Mouse (Mus musculus) forebrain, postnatal 0 days (tissue): ENCODE measurements around the gene Polr3gl. TPM values are rescaled to one million over a fixed set of nuclear protein-coding genes. Genes with fewer than 3 reads are reported as not detected.

Experiments used
- ATAC-seq: fragments of 200-750 bp; cut with Nextera tagmentation; 2 replicates; pipeline ENCODE4 v1.8.0; 2017; ENCODE audit warnings: mild to moderate bottlenecking, moderate library complexity
- DNase-seq: peaks from one replicate; pipeline ENCODE4 v3.0.0-alpha.2; 2015
- H3K27ac ChIP-seq: fragments of 300-500 bp; sonication (generic); 2 replicates; pipeline ENCODE4 v1.5.1; 2014; ENCODE audit warnings: low read depth, mild to moderate bottlenecking, antibody characterized with exemption, low read length, moderate library complexity, mixed read lengths
- H3K27me3 ChIP-seq: fragments of 300-500 bp; sonication (generic); 2 replicates; pipeline ENCODE4 v1.6.1; 2014; ENCODE audit warnings: mild to moderate bottlenecking, low read length, mixed read lengths; ENCODE audit not compliant: insufficient read depth
- H3K36me3 ChIP-seq: fragments of 300-500 bp; sonication (generic); 2 replicates; pipeline ENCODE4 v1.6.1; 2014; ENCODE audit warnings: mild to moderate bottlenecking, moderate library complexity; ENCODE audit not compliant: insufficient read depth
- H3K4me1 ChIP-seq: fragments of 300-500 bp; sonication (generic); 2 replicates; pipeline ENCODE4 v1.6.1; 2014; ENCODE audit warnings: antibody characterized with exemption; ENCODE audit not compliant: insufficient read depth
- H3K4me2 ChIP-seq: fragments of 300-500 bp; sonication (generic); 2 replicates; pipeline ENCODE4 v1.6.1; 2014; ENCODE audit warnings: low read depth, mild to moderate bottlenecking, moderate library complexity
- H3K4me3 ChIP-seq: fragments of 300-500 bp; sonication (generic); 2 replicates; pipeline ENCODE4 v1.5.1; 2014; ENCODE audit warnings: low read depth, low read length, mixed read lengths
- H3K9ac ChIP-seq: fragments of 300-500 bp; sonication (generic); 2 replicates; pipeline ENCODE4 v1.6.1; 2014; ENCODE audit warnings: mild to moderate bottlenecking
- H3K9me3 ChIP-seq: fragments of 300-500 bp; sonication (generic); 2 replicates; pipeline ENCODE4 v1.6.1; 2016; ENCODE audit warnings: low read length
- CTCF ChIP-seq: sonication (generic); IDR thresholded peaks from 2 replicates; pipeline ENCODE4 v1.5.1; 2016; ENCODE audit warnings: antibody characterized with exemption, control low read depth, low read depth
- WGBS: fragments of 180-500 bp; shearing (Covaris S2); extraction: QIAGEN DNeasy Blood & Tissue Kit; methylation state at CpG from one replicate; pipeline ENCODE4 v1.1.7; 2014; 5-methylcytosine and 5-hydroxymethylcytosine counted together
- polyA plus RNA-seq: library from polyadenylated mRNA; unstranded; fragments of >200 nt; fragmentation: Nextera tagmentation; extraction: Ambion mirVana; gene quantifications from 2 replicates; pipeline ENCODE4 v1.2.1, GENCODE M21; 2015
- total RNA-seq: library from RNA; depleted of rRNA; stranded (reverse); fragments of >200 nt; gene quantifications from 2 replicates; pipeline ENCODE4 v1.2.3, GENCODE M21; 2014

The Polr3gl gene
- total and polyA plus RNA-seq, 2 experiments from 2014 or later, result 31.8 to 35.9 TPM

DNA sequence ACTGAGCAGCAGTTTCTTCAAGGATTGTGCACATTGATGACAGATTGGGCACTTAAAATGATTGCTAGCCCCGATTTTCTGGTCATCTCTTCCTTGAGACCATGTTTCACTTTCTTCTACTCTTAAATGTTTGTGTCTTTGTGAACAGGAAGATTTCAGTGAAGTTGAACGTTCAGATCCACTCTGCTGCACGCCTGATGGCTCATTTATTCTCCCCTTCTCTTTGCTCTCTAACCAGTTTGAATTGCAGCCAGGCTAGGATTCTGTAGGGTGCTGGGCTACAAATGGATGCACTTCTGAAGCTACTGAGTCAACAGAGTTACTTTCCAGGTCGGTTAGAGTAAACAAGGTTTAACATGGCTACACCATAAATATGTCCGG lies 8.7 kb upstream of the Polr3gl start:
- H3K27me3 ChIP-seq, result no peaks in the 10 kb centered on the region
- H3K27ac ChIP-seq, result peak overlapping the region; percentile 92; the same call in 1 of the 2 replicates
- H3K9me3 ChIP-seq, result no peaks in the 10 kb centered on the region
- TF ChIP-seq CTCF, result no peak
- H3K4me2 ChIP-seq, result peak overlapping the region; percentile 70
- peaks cover 3% of the 10 kb centered on the region; the same call in 1 of the 2 replicates for H3K36me3 ChIP-seq
- ATAC-seq, result no peak
- peaks cover 28% of the 10 kb centered on the region for H3K4me1 ChIP-seq
- WGBS, result 28% methylated on average over 5 of the region's 5 CpGs
- peak overlapping the region; percentile 81 for H3K9ac ChIP-seq
- peak overlapping the region; percentile 81 for H3K4me3 ChIP-seq
- DNase-seq, result no peak

DNA sequence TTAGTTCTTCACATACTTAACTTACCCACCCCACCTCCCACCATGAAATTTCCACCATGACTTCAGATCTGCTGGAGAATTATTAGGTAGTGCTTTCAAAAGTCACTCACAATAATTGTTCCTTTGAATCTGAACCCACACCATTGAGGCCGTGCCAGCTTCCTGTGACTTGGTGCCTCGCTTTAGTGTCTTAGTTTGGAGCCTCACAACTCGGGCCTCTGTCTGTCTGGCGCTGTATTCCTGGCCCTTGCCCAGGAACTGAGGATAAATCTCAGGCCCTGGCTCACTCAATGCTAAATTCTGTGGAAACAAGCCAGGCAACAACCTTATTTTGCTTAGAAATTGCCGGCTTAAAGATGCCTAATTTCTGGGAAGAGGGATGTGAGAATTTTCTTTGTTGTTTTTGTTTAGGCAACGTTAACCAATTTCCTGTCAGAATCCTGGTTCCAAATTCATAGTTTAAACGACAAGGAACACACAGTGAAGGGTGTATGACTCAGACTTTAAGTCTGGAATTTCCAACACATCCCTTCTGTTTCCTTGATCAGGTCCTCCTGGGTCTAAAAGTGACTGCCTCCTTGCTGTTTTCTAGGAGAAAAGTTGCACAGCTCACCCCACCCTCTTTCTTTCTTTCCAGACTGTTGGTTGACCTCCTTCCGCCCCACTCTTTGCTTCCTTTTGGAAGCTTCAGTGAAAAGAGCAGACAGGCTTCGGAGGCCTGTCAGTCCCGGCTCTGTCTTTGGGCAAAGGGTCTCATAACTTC lies 8.1 kb upstream of the Polr3gl start:
- peak overlapping the region; percentile 81 for H3K9ac ChIP-seq
- no peaks in the 10 kb centered on the region for H3K27me3 ChIP-seq
- H3K27ac ChIP-seq, result peak overlapping the region; percentile 92
- H3K4me1 ChIP-seq, result peaks cover 29% of the 10 kb centered on the region
- peak overlapping the region; percentile 81 for H3K4me3 ChIP-seq
- DNase-seq (peak; percentile 55), ATAC-seq (no peak)
- peaks cover 3% of the 10 kb centered on the region; the same call in 1 of the 2 replicates for H3K36me3 ChIP-seq
- 5% methylated on average over 10 of the region's 10 CpGs for WGBS
- peak overlapping the region; percentile 70 for H3K4me2 ChIP-seq
- H3K9me3 ChIP-seq, result no peaks in the 10 kb centered on the region
- no peak for TF ChIP-seq CTCF

DNA sequence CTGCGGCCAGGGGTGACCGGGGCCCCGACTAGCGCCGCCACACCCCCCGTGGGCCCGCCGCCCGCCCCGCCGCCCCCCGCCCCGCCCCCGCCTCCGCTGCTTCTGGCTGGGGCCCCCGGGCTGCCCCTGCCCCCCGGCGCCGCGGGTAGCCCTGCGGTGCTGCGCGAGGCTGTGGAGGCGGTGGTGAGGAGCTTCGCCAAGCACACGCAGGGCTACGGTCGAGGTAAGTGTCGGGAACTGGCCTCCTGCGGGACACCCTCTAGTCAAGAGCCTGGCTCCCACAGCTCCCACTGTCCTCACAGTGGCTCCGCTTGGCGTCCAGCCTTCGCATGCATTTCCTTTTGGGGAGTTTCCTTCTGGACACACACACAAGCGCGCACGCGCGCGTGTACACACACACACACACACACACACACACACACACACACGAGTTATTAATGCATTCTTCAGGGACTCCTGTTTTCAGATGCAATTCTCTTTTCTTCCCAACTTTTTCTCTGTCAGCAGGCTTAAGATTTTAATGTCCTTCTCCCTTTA lies 7.3 kb upstream of the Polr3gl start:
- Histone ChIP-seq H3K36me3 (peaks cover 3% of the 10 kb centered on the region; the same call in 1 of the 2 replicates), H3K4me1 (peaks cover 29% of the 10 kb centered on the region), H3K27ac (peak overlapping the region; percentile 92), H3K4me3 (peak overlapping the region; percentile 81), H3K27me3 (no peaks in the 10 kb centered on the region), H3K9ac (peak overlapping the region; percentile 81), H3K4me2 (peak overlapping the region; percentile 70), H3K9me3 (no peaks in the 10 kb centered on the region)
- 1% methylated on average over 28 of the region's 40 CpGs for WGBS
- DNase-seq (peak; percentile 82), ATAC-seq (peak; percentile 34)
- no peak for TF ChIP-seq CTCF

DNA sequence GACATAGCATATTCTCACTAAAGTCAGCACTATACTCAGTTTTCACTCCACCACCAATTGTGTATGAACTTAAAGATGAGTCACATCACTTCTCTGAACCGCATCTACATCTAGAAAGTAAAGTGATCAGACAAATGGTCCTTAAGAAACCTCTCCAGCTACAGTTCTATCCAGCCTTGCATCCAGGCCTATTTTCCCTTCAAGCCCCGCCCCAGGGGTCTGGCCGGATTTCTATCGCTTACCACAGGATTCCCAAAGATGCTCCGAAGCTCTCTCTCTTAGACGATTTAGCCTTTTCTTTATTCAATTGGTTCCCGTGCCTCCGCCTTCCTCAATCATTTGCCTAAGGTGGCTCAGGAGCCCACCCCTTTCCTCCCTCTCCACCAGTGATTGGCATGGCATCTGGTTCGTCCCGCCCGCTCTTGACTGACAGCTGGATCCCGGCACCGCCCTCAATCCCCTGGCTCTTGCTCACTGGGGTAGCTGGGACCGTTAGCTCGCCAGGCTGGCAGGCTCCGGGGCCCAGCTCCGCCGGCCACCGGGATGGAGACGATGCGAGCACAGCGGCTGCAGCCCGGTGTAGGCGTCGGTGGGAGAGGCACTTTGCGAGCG lies 6.8 kb upstream of the Polr3gl start, which contains the start of gene Lix1l:
Gene Lix1l, plus strand, starts transcription at position 511 of the 612 bp plus-strand sequence.
- peak within 1 kb of the TSS; percentile 92 for H3K27ac ChIP-seq
- peaks cover 31% of the 10 kb centered on the region for H3K4me1 ChIP-seq
- H3K27me3 ChIP-seq, result no peaks in the 10 kb centered on the region
- no peaks in the 10 kb centered on the region for H3K9me3 ChIP-seq
- DNase-seq, result peak; percentile 95
- ATAC-seq, result peak; percentile 92
- peak within 1 kb of the TSS; percentile 70 for H3K4me2 ChIP-seq
- under 1% methylated on average over 27 of the region's 27 CpGs for WGBS
- peak within 1 kb of the TSS; percentile 81 for H3K4me3 ChIP-seq
- peak within 1 kb of the TSS; percentile 81 for H3K9ac ChIP-seq
- H3K36me3 ChIP-seq, result peaks cover 3% of the 10 kb centered on the region; the same call in 1 of the 2 replicates
- TF ChIP-seq CTCF, result no peak

DNA sequence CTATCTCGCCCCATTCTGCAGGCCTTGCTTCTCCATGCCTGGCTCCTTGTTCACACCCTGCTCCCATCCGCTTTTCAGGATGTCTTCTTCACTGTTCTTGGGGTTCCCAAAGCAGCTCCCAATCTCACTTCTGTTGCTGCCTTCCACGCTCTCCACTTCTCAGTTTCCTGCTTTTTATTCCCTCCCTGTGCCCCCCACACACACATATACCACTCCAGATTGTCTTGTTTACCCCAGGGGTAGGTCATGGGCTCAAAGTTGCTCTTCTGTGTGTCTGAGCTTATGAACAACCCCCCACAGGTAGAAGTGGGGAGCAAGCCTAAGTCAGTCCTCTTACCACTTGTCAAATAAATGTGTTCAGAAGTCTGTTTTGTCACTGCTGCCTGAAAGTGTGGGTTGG lies 5.4 kb upstream of the Polr3gl start:
- Histone ChIP-seq H3K4me2 (peak overlapping the region; percentile 100; the same call in 1 of the 2 replicates), H3K4me3 (no peak overlapping the region), H3K27ac (no peak overlapping the region), H3K27me3 (no peaks in the 10 kb centered on the region), H3K9me3 (no peaks in the 10 kb centered on the region), H3K9ac (no peak overlapping the region), H3K36me3 (no peaks in the 10 kb centered on the region), H3K4me1 (peaks cover 23% of the 10 kb centered on the region)
- ATAC-seq (no peak), DNase-seq (no peak)
- 84% methylated on average over 3 of the region's 3 CpGs for WGBS
- TF ChIP-seq CTCF, result no peak

DNA sequence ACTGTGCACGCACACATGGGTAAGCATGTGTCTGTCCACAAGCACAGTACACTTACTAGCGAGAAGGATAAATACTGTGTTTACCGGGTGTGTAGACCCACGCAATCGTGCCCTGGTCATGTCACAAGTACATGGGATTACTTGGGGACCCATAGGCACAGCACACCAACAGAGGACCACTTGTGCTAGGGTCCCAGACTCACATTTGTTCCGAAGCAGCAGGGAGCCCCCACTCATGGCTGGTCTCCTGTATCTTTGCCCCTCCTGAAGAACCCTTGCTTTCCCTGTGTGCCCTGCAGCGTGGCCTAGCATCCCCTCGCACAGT lies 5.0 kb upstream of the Polr3gl start:
- H3K36me3 ChIP-seq, result no peaks in the 10 kb centered on the region
- H3K9me3 ChIP-seq, result no peaks in the 10 kb centered on the region
- no peak overlapping the region for H3K9ac ChIP-seq
- TF ChIP-seq CTCF, result no peak
- H3K4me3 ChIP-seq, result peak overlapping the region; percentile 59; the same call in 1 of the 2 replicates
- H3K4me1 ChIP-seq, result peaks cover 19% of the 10 kb centered on the region
- peak overlapping the region; percentile 100 for H3K4me2 ChIP-seq
- H3K27ac ChIP-seq, result no peak overlapping the region
- DNase-seq, result no peak
- H3K27me3 ChIP-seq, result no peaks in the 10 kb centered on the region
- no peak for ATAC-seq
- WGBS, result 55% methylated on average over 8 of the region's 8 CpGs
